Mouse (Mus musculus) cerebellum, postnatal 25 days (tissue): ENCODE data around the gene Ube2e3.

Source experiments
- DNase-seq, 2 experiments: peaks; one replicate each; pipeline ENCODE4 v3.0.0; 2021; ENCODE audit warnings: mixed read lengths in 2 of 2

The Ube2e3 gene

GRCm38 (mm10) chr2:78882743-78883433 lies 15.0 kb downstream of the Ube2e3 start:
- no peak for DNase-seq

GRCm38 (mm10) chr2:78886446-78886845 lies 18.5 kb downstream of the Ube2e3 start:
- DNase-seq, result no peak

GRCm38 (mm10) chr2:78888190-78888589 lies 20.3 kb downstream of the Ube2e3 start:
- no peak for DNase-seq

- DNase-seq, result peak in 1 of 2 experiments; percentile 35
Observed at GRCm38 (mm10) chr2:78895216-78895615, 27.3 kb downstream of the Ube2e3 start.

- no peak for DNase-seq
Observed at GRCm38 (mm10) chr2:78905916-78906315, 38.0 kb downstream of the Ube2e3 start.

GRCm38 (mm10) chr2:78911516-78911915 lies 43.6 kb downstream of the Ube2e3 start:
- no peak for DNase-seq

- DNase-seq, result no peak
Observed at GRCm38 (mm10) chr2:78914861-78915260, 46.9 kb downstream of the Ube2e3 start.

- DNase-seq, result no peak
Observed at GRCm38 (mm10) chr2:78922980-78923674, 55.2 kb downstream of the Ube2e3 start.

GRCm38 (mm10) chr2:78925807-78926206 lies 57.9 kb downstream of the Ube2e3 start:
- DNase-seq, result no peak

GRCm38 (mm10) chr2:78927625-78928024 lies 59.7 kb downstream of the Ube2e3 start:
- no peak for DNase-seq

GRCm38 (mm10) chr2:78928080-78928479 lies 60.2 kb downstream of the Ube2e3 start:
- no peak for DNase-seq

GRCm38 (mm10) chr2:78931358-78931757 lies 63.4 kb downstream of the Ube2e3 start:
- no peak for DNase-seq

GRCm38 (mm10) chr2:78959451-78959850 lies 91.5 kb downstream of the Ube2e3 start:
- peak in 1 of 2 experiments; percentile 38 for DNase-seq

GRCm38 (mm10) chr2:78960288-78960687 lies 92.4 kb downstream of the Ube2e3 start:
- DNase-seq, result no peak

- DNase-seq, result peak; percentile 23 to 27
Observed at GRCm38 (mm10) chr2:78961023-78961422, 93.1 kb downstream of the Ube2e3 start.

- DNase-seq, result no peak
Observed at GRCm38 (mm10) chr2:78961580-78961979, 93.7 kb downstream of the Ube2e3 start.

GRCm38 (mm10) chr2:78964995-78965394 lies 97.1 kb downstream of the Ube2e3 start:
- DNase-seq, result no peak

- no peak for DNase-seq
Observed at GRCm38 (mm10) chr2:78965396-78965795, 97.5 kb downstream of the Ube2e3 start.

- no peak for DNase-seq
Observed at GRCm38 (mm10) chr2:78970088-78970487, 102.2 kb downstream of the Ube2e3 start.
